Mouse (Mus musculus) cerebellum, adult 2 months (tissue): ENCODE data around the gene Hoxa7. TPM values are rescaled to one million over a fixed set of nuclear protein-coding genes. Genes with fewer than 3 reads are reported as not detected.
A peak's percentile ranks its signal among the peaks of the same experiment; 100 is the strongest.

ENCODE experiments used
- DNase-seq, 2 experiments: peaks; one replicate each; pipeline ENCODE4 v3.0.0; 2021
- H3K27ac ChIP-seq: fragments of 200-500 bp; 2 replicates; pipeline ENCODE4 v1.5.1; 2012; ENCODE audit warnings: low read length, control low read depth, inconsistent platforms; ENCODE audit not compliant: insufficient read depth
- H3K27me3 ChIP-seq: fragments of 200-500 bp; 2 replicates; pipeline ENCODE4 v1.6.1; 2012; ENCODE audit warnings: inconsistent platforms, mild to moderate bottlenecking, low read length, moderate library complexity; ENCODE audit not compliant: control insufficient read depth, insufficient read depth
- H3K4me1 ChIP-seq: fragments of 200-500 bp; 2 replicates; pipeline ENCODE4 v1.6.1; 2011; ENCODE audit warnings: low read length; ENCODE audit not compliant: control insufficient read depth, insufficient read depth
- H3K4me3 ChIP-seq: fragments of 200-500 bp; replicated peaks from 2 replicates; pipeline ENCODE3; 2011; ENCODE audit warnings: mild to moderate bottlenecking, low read depth, low read length, control low read depth; ENCODE audit not compliant: insufficient read depth
- CTCF ChIP-seq: fragments of 200-500 bp; IDR thresholded peaks from 2 replicates; pipeline ENCODE4 v1.5.1; 2011; ENCODE audit warnings: low read depth, mild to moderate bottlenecking, control low read depth, low read length, moderate library complexity, borderline replicate concordance; ENCODE audit not compliant: insufficient read depth
- POLR2A ChIP-seq: fragments of 200-500 bp; IDR thresholded peaks from 2 replicates; pipeline ENCODE4 v1.6.1; 2011; ENCODE audit warnings: low read length, control low read depth, borderline replicate concordance; ENCODE audit not compliant: insufficient read depth
- WGBS: fragments of 180-500 bp; shearing (Covaris S2); methylation state at CpG from one replicate; pipeline ENCODE4 v1.1.7; 2018; 5-methylcytosine and 5-hydroxymethylcytosine counted together
- polyA plus RNA-seq: library from polyadenylated mRNA; depleted of rRNA; stranded (reverse); fragments of >200 nt; gene quantifications from 2 replicates; pipeline ENCODE4 v1.2.3, GENCODE M21; 2012

Hoxa7 gene
- polyA plus RNA-seq, 1 experiment = 0.07 TPM

GRCm38 (mm10) chr6:52259811-52260261 lies 38.2 kb upstream of the Hoxa7 start:
- no peak overlapping the region for H3K4me3 ChIP-seq
- peaks cover 30% of the 10 kb centered on the region; the same call in 1 of the 2 replicates for H3K27me3 ChIP-seq
- TF ChIP-seq POLR2A = no peak
- no peak for TF ChIP-seq CTCF

GRCm38 (mm10) chr6:52259081-52259790 lies 37.6 kb upstream of the Hoxa7 start:
- no peak for DNase-seq
- no peaks in the 10 kb centered on the region for H3K4me1 ChIP-seq
- no peak overlapping the region for H3K27ac ChIP-seq
- no peak overlapping the region for H3K4me3 ChIP-seq
- peaks cover 25% of the 10 kb centered on the region; the same call in 1 of the 2 replicates for H3K27me3 ChIP-seq
- WGBS = 4% methylated on average over 25 of the region's 25 CpGs
- TF ChIP-seq CTCF (no peak), POLR2A (no peak)

More at GRCm38 (mm10) chr6:52259811-52260261, 38.2 kb upstream of the Hoxa7 start:
- no peak for DNase-seq
- Histone ChIP-seq H3K27ac (no peak overlapping the region), H3K4me1 (no peaks in the 10 kb centered on the region)
- WGBS = 1% methylated on average over 39 of the region's 39 CpGs

- Histone ChIP-seq H3K27ac (no peak overlapping the region), H3K4me3 (no peak overlapping the region), H3K4me1 (no peaks in the 10 kb centered on the region), H3K27me3 (peaks cover 22% of the 10 kb centered on the region; the same call in 1 of the 2 replicates)
- TF ChIP-seq POLR2A (no peak), CTCF (peak; percentile 76)
- DNase-seq = peak; percentile 55 to 67
- under 1% methylated on average over 6 of the region's 6 CpGs for WGBS
Measured at GRCm38 (mm10) chr6:52256956-52257355, 35.3 kb upstream of the Hoxa7 start.

- H3K27me3 ChIP-seq = peaks cover 12% of the 10 kb centered on the region; the same call in 1 of the 2 replicates
- 4% methylated on average over 59 of the region's 59 CpGs for WGBS
- H3K4me1 ChIP-seq = no peaks in the 10 kb centered on the region
- no peak for TF ChIP-seq CTCF
- TF ChIP-seq POLR2A = no peak
- no peak for DNase-seq
- no peak overlapping the region for H3K27ac ChIP-seq
- H3K4me3 ChIP-seq = no peak overlapping the region
Measured at GRCm38 (mm10) chr6:52253511-52254500, 32.2 kb upstream of the Hoxa7 start.

- DNase-seq = no peak
- TF ChIP-seq CTCF = no peak
- no peak for TF ChIP-seq POLR2A
- H3K27me3 ChIP-seq = peaks cover 11% of the 10 kb centered on the region; the same call in 1 of the 2 replicates
- H3K4me1 ChIP-seq = no peaks in the 10 kb centered on the region
- H3K4me3 ChIP-seq = no peak overlapping the region
- no peak overlapping the region for H3K27ac ChIP-seq
- WGBS = 2% methylated on average over 35 of the region's 35 CpGs
Measured at GRCm38 (mm10) chr6:52252775-52253376, 31.2 kb upstream of the Hoxa7 start.

GRCm38 (mm10) chr6:52252016-52252774 lies 30.5 kb upstream of the Hoxa7 start:
- Histone ChIP-seq H3K27me3 (peaks cover 11% of the 10 kb centered on the region; the same call in 1 of the 2 replicates), H3K4me1 (no peaks in the 10 kb centered on the region), H3K4me3 (no peak overlapping the region), H3K27ac (no peak overlapping the region)
- WGBS = 4% methylated on average over 24 of the region's 24 CpGs
- DNase-seq = no peak
- TF ChIP-seq CTCF = no peak
